Mouse (Mus musculus) G1E (cell line): ENCODE measurements around the gene Fbxo21.

Experiments used
- CTCF ChIP-seq: IDR thresholded peaks from 2 replicates; pipeline ENCODE4 v1.5.1; 2012; ENCODE audit warnings: low read depth, low read length, inconsistent platforms, mixed read lengths
- GATA2 ChIP-seq: IDR thresholded peaks from 2 replicates; pipeline ENCODE4 v1.6.1; 2012; ENCODE audit warnings: low read depth, low read length, inconsistent platforms, borderline replicate concordance
- POLR2AphosphoS5 ChIP-seq: IDR thresholded peaks from 2 replicates; pipeline ENCODE4 v1.6.1; 2012; ENCODE audit warnings: low read depth, low read length, inconsistent platforms; ENCODE audit not compliant: insufficient replicate concordance
- TAL1 ChIP-seq: conservative IDR thresholded peaks from 2 replicates; pipeline ENCODE4 v1.6.1; 2012; ENCODE audit warnings: low read depth, low read length, inconsistent platforms, mixed read lengths

- no peak for TF ChIP-seq CTCF
- no peak for TF ChIP-seq TAL1
- no peak for TF ChIP-seq GATA2
- TF ChIP-seq POLR2AphosphoS5 = no peak
These were observed 11.8 kb upstream of the Fbxo21 start for GRCm38 (mm10) chr5:117964750-117965149.
